Mouse (Mus musculus) CH12.LX (cell line): ENCODE results near the gene Slc35e1.

Experiments
- CTCF ChIP-seq, 2 experiments: IDR thresholded peaks in 1 of 2; conservative IDR thresholded peaks in 1 of 2; 2 replicates each; pipeline ENCODE4 v1.5.1; 2011 to 2012; ENCODE audit warnings: low read depth in 2 of 2, low read length in 2 of 2, improper control_type of control experiment in 1 of 2, inconsistent platforms in 1 of 2, mild to moderate bottlenecking in 1 of 2, moderate library complexity in 1 of 2
- ELF1 ChIP-seq: IDR thresholded peaks from 2 replicates; pipeline ENCODE4 v1.6.1; 2014; ENCODE audit warnings: low read depth, mild to moderate bottlenecking, inconsistent platforms, low read length, improper control_type of control experiment
- EP300 ChIP-seq: IDR thresholded peaks from 2 replicates; pipeline ENCODE4 v1.6.1; 2011; ENCODE audit warnings: low read length, improper control_type of control experiment
- HCFC1 ChIP-seq: IDR thresholded peaks from 2 replicates; pipeline ENCODE4 v1.6.1; 2012; ENCODE audit warnings: low read depth, mild to moderate bottlenecking, inconsistent platforms, low read length, improper control_type of control experiment
- JUND ChIP-seq: conservative IDR thresholded peaks from 2 replicates; pipeline ENCODE4 v1.6.1; 2011; ENCODE audit warnings: low read depth, low read length, improper control_type of control experiment
- POLR2A ChIP-seq: IDR thresholded peaks from 2 replicates; pipeline ENCODE4 v1.6.1; 2011; ENCODE audit warnings: low read depth, mild to moderate bottlenecking, improper control_type of control experiment, low read length
- SIN3A ChIP-seq: IDR thresholded peaks from 2 replicates; pipeline ENCODE4 v1.6.1; 2012; ENCODE audit warnings: low read length, improper control_type of control experiment, inconsistent platforms
- SMC3 ChIP-seq: IDR thresholded peaks from 2 replicates; pipeline ENCODE4 v1.6.1; 2011; ENCODE audit warnings: low read depth, low read length, improper control_type of control experiment
- ZC3H11A ChIP-seq: IDR thresholded peaks from 2 replicates; pipeline ENCODE4 v1.6.1; 2012; ENCODE audit warnings: low read depth, mild to moderate bottlenecking, inconsistent platforms, low read length, improper control_type of control experiment
- ZKSCAN1 ChIP-seq: IDR thresholded peaks from 2 replicates; pipeline ENCODE4 v1.6.1; 2012; ENCODE audit warnings: low read depth, inconsistent platforms, low read length, improper control_type of control experiment, borderline replicate concordance

DNA sequence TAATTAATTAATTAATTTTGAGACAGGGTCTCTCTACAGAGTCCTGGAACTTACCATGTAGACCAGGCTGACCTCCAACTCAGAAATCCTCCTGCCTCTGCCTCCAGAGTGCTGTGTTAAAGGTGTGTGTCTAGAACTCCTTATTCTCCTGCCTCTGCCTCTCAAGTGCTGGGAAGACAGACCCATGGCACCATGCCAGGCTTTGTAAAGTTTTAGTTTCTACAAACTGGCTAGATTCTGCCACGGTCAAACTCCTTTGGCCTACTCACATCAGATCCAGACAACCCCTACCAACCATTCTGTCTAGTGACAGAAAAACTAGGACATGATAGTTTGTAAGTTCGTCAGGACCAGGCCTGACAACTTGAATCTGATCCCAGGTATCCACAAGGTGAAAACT lies 1.4 kb downstream of the Slc35e1 start:
- no peak for TF ChIP-seq POLR2A
- TF ChIP-seq CTCF (conservative IDR thresholded peaks at IDR 0.05 in 1 of 2, IDR thresholded peaks at IDR 0.05 in 1 of 2; ENCODE audit: low read depth in 2 of 2, low read length in 2 of 2) = no peak
- no peak for TF ChIP-seq SIN3A
- no peak for TF ChIP-seq EP300
- no peak for TF ChIP-seq HCFC1
- TF ChIP-seq JUND = no peak
- no peak for TF ChIP-seq SMC3
- no peak for TF ChIP-seq ZKSCAN1
- no peak for TF ChIP-seq ZC3H11A
- TF ChIP-seq ELF1 = no peak
